12 mouse cellular contexts compared by ENCODE assay signal in genomic region chr10:125370037-125370610, GRCm38 (mm10). TPM values are rescaled to one million over a fixed set of nuclear protein-coding genes. Genes with fewer than 3 reads are reported as not detected.
DNase-seq lines count a peak whose midpoint lies in the region; ATAC-seq and TF ChIP-seq lines count a peak whose summit lies in the region.
"Had no signal": no experiment of that assay in that cellular context is flagged by ENCODE, and none has a peak within 500 bp of the region (broad histone marks: within the 10 kb centered on the region; RNA-seq: fewer than 3 reads in every experiment).

No protein-coding gene starts in this region.

- TF ChIP-seq CTCF in stomach, postnatal 0 days (IDR thresholded peaks at IDR 0.05; ENCODE audit: low read depth), result no peak
- TF ChIP-seq CTCF in midbrain, postnatal 0 days (IDR thresholded peaks at IDR 0.05), result no peak

- no peaks in the 10 kb centered on the region for H3K36me3 ChIP-seq in heart, embryonic 14.5 days (ENCODE audit: control insufficient read depth, insufficient read depth, low read length)
- H3K36me3 ChIP-seq in stomach, postnatal 0 days (ENCODE audit: control insufficient read depth, insufficient read depth, low read length), result no peaks in the 10 kb centered on the region
- H3K36me3 ChIP-seq in midbrain, postnatal 0 days (ENCODE audit: insufficient read depth, low read length), result no peaks in the 10 kb centered on the region
- H3K36me3 ChIP-seq: embryonic facial prominence, embryonic 12.5 days; neural tube, embryonic 12.5 days had no signal

- peak; percentile 33 for DNase-seq in thymus, postnatal 0 days (ENCODE audit: low spot score)
- no peak for DNase-seq in thymus, postnatal 4 days
- peak; percentile 13 for DNase-seq in lung, postnatal 14 days
- DNase-seq in stomach, postnatal 0 days (ENCODE audit: low spot score), result no peak
- no peak for DNase-seq in midbrain, postnatal 0 days (ENCODE audit: low spot score)
- no peak for DNase-seq in kidney, postnatal 36 days
- no peak for DNase-seq in kidney, adult 11 months
- DNase-seq: right cerebral cortex, postnatal 4 days had no signal

- H3K9me3 ChIP-seq in heart, embryonic 14.5 days (ENCODE audit: control insufficient read depth, low read length), result no peaks in the 10 kb centered on the region
- H3K9me3 ChIP-seq in stomach, postnatal 0 days (ENCODE audit: control insufficient read depth, low read length), result no peaks in the 10 kb centered on the region
- H3K9me3 ChIP-seq in midbrain, postnatal 0 days (ENCODE audit: low read length), result no peaks in the 10 kb centered on the region
- H3K9me3 ChIP-seq: embryonic facial prominence, embryonic 12.5 days; neural tube, embryonic 12.5 days had no signal

- no peak overlapping the region for H3K27ac ChIP-seq in heart, embryonic 14.5 days (replicated peaks in 1 of 2; ENCODE audit: control insufficient read depth in 1 of 2, insufficient read depth in 1 of 2, low read depth in 2 of 2, low read length in 2 of 2)
- H3K27ac ChIP-seq in stomach, postnatal 0 days (replicated peaks), result no peak overlapping the region
- H3K27ac ChIP-seq in midbrain, postnatal 0 days (ENCODE audit: low read depth, low read length), result no peak overlapping the region
- H3K27ac ChIP-seq: embryonic facial prominence, embryonic 12.5 days; kidney, postnatal 0 days; neural tube, embryonic 12.5 days had no signal

- H3K4me1 ChIP-seq in heart, embryonic 14.5 days (ENCODE audit: control insufficient read depth in 2 of 2, insufficient read depth in 2 of 2, low read length in 2 of 2), result no peaks in the 10 kb centered on the region
- H3K4me1 ChIP-seq in stomach, postnatal 0 days (replicated peaks; ENCODE audit: control insufficient read depth, insufficient read depth), result no peaks in the 10 kb centered on the region
- no peaks in the 10 kb centered on the region for H3K4me1 ChIP-seq in midbrain, postnatal 0 days (ENCODE audit: insufficient read depth, low read length)
- H3K4me1 ChIP-seq: embryonic facial prominence, embryonic 12.5 days; neural tube, embryonic 12.5 days had no signal

- H3K27me3 ChIP-seq in heart, embryonic 14.5 days (ENCODE audit: control insufficient read depth, insufficient read depth, low read length), result no peaks in the 10 kb centered on the region
- no peaks in the 10 kb centered on the region for H3K27me3 ChIP-seq in stomach, postnatal 0 days (ENCODE audit: control insufficient read depth, insufficient read depth, low read length)
- no peaks in the 10 kb centered on the region for H3K27me3 ChIP-seq in midbrain, postnatal 0 days (ENCODE audit: insufficient read depth, low read length)
- H3K27me3 ChIP-seq: embryonic facial prominence, embryonic 12.5 days; neural tube, embryonic 12.5 days had no signal

- peak overlapping the region; percentile 11; the same call in 1 of the 2 replicates for H3K4me2 ChIP-seq in heart, embryonic 14.5 days (ENCODE audit: low read length)
- H3K4me2 ChIP-seq in stomach, postnatal 0 days (replicated peaks; ENCODE audit: low read depth), result no peak overlapping the region
- H3K4me2 ChIP-seq in midbrain, postnatal 0 days (ENCODE audit: low read depth, low read length, poor library complexity, severe bottlenecking), result no peak overlapping the region
- H3K4me2 ChIP-seq: embryonic facial prominence, embryonic 12.5 days; neural tube, embryonic 12.5 days had no signal

- H3K4me3 ChIP-seq in heart, embryonic 14.5 days (ENCODE audit: control insufficient read depth in 1 of 2, insufficient read depth in 1 of 2, low read depth in 1 of 2, low read length in 2 of 2), result no peak overlapping the region
- H3K4me3 ChIP-seq in stomach, postnatal 0 days (ENCODE audit: low read depth, low read length), result no peak overlapping the region
- H3K4me3 ChIP-seq in midbrain, postnatal 0 days (ENCODE audit: low read depth, low read length), result no peak overlapping the region
- H3K4me3 ChIP-seq: embryonic facial prominence, embryonic 12.5 days; neural tube, embryonic 12.5 days had no signal

- WGBS in heart, embryonic 14.5 days, result 59% methylated on average over 8 of the region's 8 CpGs
- WGBS in stomach, postnatal 0 days, result 69% methylated on average over 8 of the region's 8 CpGs
- 87% methylated on average over 8 of the region's 8 CpGs for WGBS in midbrain, postnatal 0 days

- no peak for TF ChIP-seq EP300 in stomach, postnatal 0 days (optimal IDR thresholded peaks at IDR 0.05)

- no peak overlapping the region for H3K9ac ChIP-seq in heart, embryonic 14.5 days (ENCODE audit: low read length)
- no peak overlapping the region for H3K9ac ChIP-seq in stomach, postnatal 0 days (ENCODE audit: low read length)
- H3K9ac ChIP-seq in midbrain, postnatal 0 days (replicated peaks; ENCODE audit: low read length, poor library complexity, severe bottlenecking), result no peak overlapping the region
- H3K9ac ChIP-seq: embryonic facial prominence, embryonic 12.5 days; neural tube, embryonic 12.5 days had no signal

- peak; percentile 68 for ATAC-seq in heart, embryonic 14.5 days (ENCODE audit: insufficient number of reproducible peaks, insufficient read depth, low FRiP score, low read depth)
- peak; percentile 42; the same call in 1 of the 2 replicates for ATAC-seq in stomach, postnatal 0 days (ENCODE audit: low FRiP score, low TSS enrichment)
- ATAC-seq in midbrain, postnatal 0 days (ENCODE audit: low FRiP score), result no peak

RNA-seq across cellular contexts. Expression of gene Slc16a7, which starts 19.1 kb away (rescaled TPM):
- polyA plus RNA-seq in thymus, postnatal 0 days (2015; fragmentation: Nextera tagmentation; extraction: Ambion mirVana), result 2.8 and 3.1 TPM in 2 replicates
- polyA plus RNA-seq in heart, embryonic 14.5 days (2014; fragmentation: Nextera tagmentation; extraction: Ambion mirVana), result 5.5 and 5.9 TPM in 2 replicates
- 15.4 and 16.1 TPM in 2 replicates for polyA plus RNA-seq in stomach, postnatal 0 days (2015; fragmentation: Nextera tagmentation; extraction: Ambion mirVana)
- total RNA-seq in midbrain, postnatal 0 days (2014; rRNA removed), result 17.4 and 19.6 TPM in 2 replicates
- 5.9 and 9.1 TPM in 2 replicates for polyA plus RNA-seq in midbrain, postnatal 0 days (2015; fragmentation: Nextera tagmentation; extraction: Ambion mirVana)

Comparison
In these comparisons a context has a peak if more than half of its experiments do, and no peak if none do; other contexts are left out.
1. DNase-seq: peak in thymus, postnatal 0 days (single experiment) and lung, postnatal 14 days (single experiment); none in thymus, postnatal 4 days (single experiment), stomach, postnatal 0 days (single experiment), midbrain, postnatal 0 days (single experiment), kidney, postnatal 36 days (0 of 2) and kidney, adult 11 months (single experiment).